Mouse (Mus musculus) erythroblast, embryonic 14.5 days (primary cell): ENCODE data around the gene Phospho1.
"Not testable (repeated sequence)": the region's sequence is repeated elsewhere in the genome, so short reads cannot be mapped to it uniquely, and the experiment has no call there.

Experiments
- GATA1 ChIP-seq: IDR thresholded peaks from 2 replicates; pipeline ENCODE4 v1.6.1; 2012; ENCODE audit warnings: low read length, inconsistent platforms, mixed read lengths
- TAL1 ChIP-seq: IDR thresholded peaks from 3 replicates; pipeline ENCODE4 v1.6.1; 2012; ENCODE audit warnings: low read length, inconsistent platforms, mixed read lengths

DNA sequence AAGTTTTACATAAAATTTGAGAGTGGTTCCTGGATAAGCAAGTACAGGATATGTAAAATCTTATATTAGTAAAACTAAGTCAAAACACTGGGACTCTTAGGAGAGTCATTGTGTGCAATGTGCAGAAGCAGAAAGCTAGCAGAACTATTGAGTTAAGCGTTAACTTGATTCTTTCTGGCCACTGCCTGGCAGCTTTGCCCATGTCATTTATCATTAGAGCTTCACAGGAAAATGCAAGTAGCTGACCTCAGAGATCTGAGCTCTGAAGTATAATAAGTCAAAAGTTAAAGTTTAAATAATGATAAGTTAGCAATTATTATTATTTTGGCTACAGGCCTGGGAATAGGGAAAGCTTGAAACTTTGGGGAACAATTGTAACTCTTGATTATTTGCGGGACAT is 55.6 kb downstream of the Phospho1 start:
- not testable (repeated sequence) for TF ChIP-seq GATA1, TAL1
